Comparison of ENCODE assay signal across 10 mouse cellular contexts in the genomic region with DNA sequence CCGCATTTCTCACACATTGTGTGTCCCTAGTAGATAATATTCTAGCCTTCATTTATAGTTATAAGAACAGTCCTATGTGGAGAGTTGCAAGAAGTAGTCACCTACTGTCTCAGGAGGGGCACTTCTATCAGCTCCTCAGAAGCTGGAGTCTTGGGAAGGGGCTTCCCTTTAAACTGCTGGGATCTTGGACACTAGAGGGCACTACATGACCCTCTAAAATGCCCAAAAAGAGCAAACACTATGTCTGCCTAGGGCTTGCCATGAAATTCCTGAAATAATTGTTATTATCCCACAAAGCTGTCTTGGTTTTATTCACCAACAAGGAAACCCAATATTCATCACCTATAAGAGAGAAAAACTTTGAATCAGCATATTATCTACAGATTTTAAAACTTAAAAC.
DNase-seq lines count a peak whose midpoint lies in the region; ATAC-seq and TF ChIP-seq lines count a peak whose summit lies in the region.
"Had no signal": no experiment of that assay in that cellular context is flagged by ENCODE, and none has a peak within 500 bp of the region (broad histone marks: within the 10 kb centered on the region; RNA-seq: fewer than 3 reads in every experiment).

No protein-coding gene starts in this region.

- H3K27me3 ChIP-seq in hindbrain, postnatal 0 days (ENCODE audit: insufficient read depth, low read length): no peaks in the 10 kb centered on the region
- H3K27me3 ChIP-seq: neural tube, embryonic 12.5 days had no signal

- no peaks in the 10 kb centered on the region for H3K4me1 ChIP-seq in hindbrain, postnatal 0 days (ENCODE audit: insufficient read depth, low read length)
- H3K4me1 ChIP-seq: neural tube, embryonic 12.5 days had no signal

- no peak overlapping the region for H3K27ac ChIP-seq in left cerebral cortex, adult 2 months
- H3K27ac ChIP-seq in hindbrain, postnatal 0 days: no peak overlapping the region
- H3K27ac ChIP-seq: neural tube, embryonic 12.5 days had no signal

- no peak overlapping the region for H3K4me2 ChIP-seq in hindbrain, postnatal 0 days (ENCODE audit: low read depth, low read length)
- H3K4me2 ChIP-seq: neural tube, embryonic 12.5 days had no signal

- no peak overlapping the region for H3K4me3 ChIP-seq in left cerebral cortex, adult 2 months
- H3K4me3 ChIP-seq in hindbrain, postnatal 0 days (ENCODE audit: low read length): no peak overlapping the region
- H3K4me3 ChIP-seq: neural tube, embryonic 12.5 days had no signal

- H3K9ac ChIP-seq in hindbrain, postnatal 0 days (replicated peaks; ENCODE audit: low read length): no peak overlapping the region
- H3K9ac ChIP-seq: neural tube, embryonic 12.5 days had no signal

- H3K36me3 ChIP-seq in hindbrain, postnatal 0 days (ENCODE audit: insufficient read depth, low read length): no peaks in the 10 kb centered on the region
- H3K36me3 ChIP-seq: neural tube, embryonic 12.5 days had no signal

- intact Hi-C loops in left cerebral cortex, adult 2 months (cut with DNase I): loop anchor here (5.0 kb wide), 2 partner anchors 481 to 496 kb away; no protein-coding TSS in a partner anchor

- DNase-seq in cerebellum, postnatal 10 days: peak; percentile 70 to 77
- no peak for DNase-seq in cerebellum, adult 11 months
- no peak for DNase-seq in left cerebral cortex, adult 2 months (ENCODE audit: extremely low spot score in 1 of 2, low spot score in 2 of 2)
- no peak for DNase-seq in left cerebral cortex, adult 11 months (ENCODE audit: low spot score)
- peak; percentile 26 for DNase-seq in Muller cell, postnatal 12 days (ENCODE audit: inconsistent ontology term)
- DNase-seq in hindbrain, postnatal 0 days (ENCODE audit: low spot score): peak; percentile 85
- no peak for DNase-seq in spleen, adult 12 weeks (ENCODE audit: low spot score)
- no peak for DNase-seq in urinary bladder, adult 18-20 months (ENCODE audit: low spot score in 2 of 2)
- DNase-seq: B cell, adult 2 months had no signal

- WGBS in hindbrain, postnatal 0 days: 88% methylated on average over 1 of the region's 1 CpGs

- TF ChIP-seq CTCF in left cerebral cortex, adult 2 months (IDR thresholded peaks at IDR 0.05): peak; percentile 64
- TF ChIP-seq CTCF in hindbrain, postnatal 0 days (IDR thresholded peaks at IDR 0.05; ENCODE audit: low read depth): peak; percentile 75

- peak; percentile 64; the same call in 1 of the 2 replicates for ATAC-seq in hindbrain, postnatal 0 days

- H3K9me3 ChIP-seq in hindbrain, postnatal 0 days (ENCODE audit: low read length): no peaks in the 10 kb centered on the region
- H3K9me3 ChIP-seq: neural tube, embryonic 12.5 days had no signal

Comparison
In these comparisons a context has a peak if more than half of its experiments do, and no peak if none do; other contexts are left out.
1. DNase-seq: peak in cerebellum, postnatal 10 days (2 of 2), Muller cell, postnatal 12 days (single experiment) and hindbrain, postnatal 0 days (single experiment); none in cerebellum, adult 11 months (single experiment), left cerebral cortex, adult 2 months (0 of 2), left cerebral cortex, adult 11 months (single experiment), spleen, adult 12 weeks (single experiment) and urinary bladder, adult 18-20 months (0 of 2).